Mouse (Mus musculus) kidney, postnatal 36 days (tissue): ENCODE measurements at regions not wholly inside any gene's neighbourhood (a gene's known extent, or its start where the extent isn't known, plus 50 kb on each side); places are given as distances from the start of the nearest gene placed in this dataset.

Experiments
- DNase-seq, 2 experiments: peaks; one replicate each; pipeline ENCODE4 v3.0.0; 2021 to 2022; ENCODE audit warnings: mixed read lengths in 2 of 2

DNA sequence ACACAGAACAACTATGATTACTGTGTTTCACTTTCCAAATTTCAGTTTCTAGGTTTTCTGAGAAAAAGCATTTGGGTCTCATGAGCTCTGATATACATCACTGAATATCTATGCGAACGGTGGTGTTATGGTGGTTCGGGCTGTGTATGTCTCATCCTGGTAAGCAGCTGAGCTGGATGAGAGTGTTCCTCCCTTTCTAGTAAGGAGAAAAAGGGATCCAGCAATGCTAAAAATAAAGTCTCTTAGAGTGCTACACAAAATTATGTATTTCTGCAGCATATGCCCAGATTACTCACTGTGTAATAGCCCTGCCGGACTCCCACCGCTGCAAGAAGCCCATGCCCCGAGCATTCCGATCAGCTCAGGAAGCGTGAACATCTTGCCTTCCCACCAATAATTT, 173.4 kb upstream of the Ppargc1a start:
- DNase-seq: no peak

DNA sequence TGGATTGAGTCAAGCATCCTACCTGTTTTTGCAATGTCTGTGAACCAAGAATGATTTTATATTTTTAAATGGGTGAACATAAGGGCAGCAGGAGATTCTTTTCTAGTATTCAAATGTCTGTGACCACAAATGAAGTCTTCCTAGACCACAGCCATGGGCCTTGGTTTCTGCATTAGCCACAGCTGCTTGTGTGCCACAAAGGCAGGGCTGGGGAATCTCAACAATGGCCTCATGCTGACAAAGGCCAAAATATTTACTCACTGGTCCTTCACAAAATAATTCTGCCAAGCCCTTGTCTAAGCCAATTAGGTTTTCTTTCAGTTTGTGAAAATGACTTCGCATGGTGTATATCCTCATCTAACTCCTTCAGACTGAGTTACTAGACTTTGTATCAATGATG, 162.7 kb upstream of the Ppargc1a start:
- no peak for DNase-seq

DNA sequence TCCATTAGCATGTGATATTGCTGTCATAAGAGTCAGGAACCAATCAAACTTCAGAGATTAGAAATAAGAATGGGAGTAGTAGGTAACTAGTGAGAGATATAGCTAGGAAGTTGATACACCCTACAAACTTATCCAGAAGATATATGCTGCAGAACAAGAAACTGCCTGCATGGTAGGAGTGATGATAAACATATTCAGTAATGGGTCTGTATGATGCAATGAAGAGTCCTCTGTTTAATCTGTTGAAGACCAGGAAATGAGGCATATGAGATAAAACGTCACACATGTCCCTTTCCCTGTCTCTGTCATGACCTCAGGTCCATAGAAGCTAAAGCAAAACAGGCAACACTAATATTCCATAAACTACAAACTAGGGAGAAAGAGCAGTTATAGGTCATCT, 162.2 kb upstream of the Ppargc1a start:
- DNase-seq: no peak

- no peak for DNase-seq
These were observed 159.2 kb upstream of the Ppargc1a start for GRCm38 (mm10) chr5:51726762-51727161.

- no peak for DNase-seq
These were observed 151.4 kb upstream of the Ppargc1a start for GRCm38 (mm10) chr5:51718911-51719310.

DNA sequence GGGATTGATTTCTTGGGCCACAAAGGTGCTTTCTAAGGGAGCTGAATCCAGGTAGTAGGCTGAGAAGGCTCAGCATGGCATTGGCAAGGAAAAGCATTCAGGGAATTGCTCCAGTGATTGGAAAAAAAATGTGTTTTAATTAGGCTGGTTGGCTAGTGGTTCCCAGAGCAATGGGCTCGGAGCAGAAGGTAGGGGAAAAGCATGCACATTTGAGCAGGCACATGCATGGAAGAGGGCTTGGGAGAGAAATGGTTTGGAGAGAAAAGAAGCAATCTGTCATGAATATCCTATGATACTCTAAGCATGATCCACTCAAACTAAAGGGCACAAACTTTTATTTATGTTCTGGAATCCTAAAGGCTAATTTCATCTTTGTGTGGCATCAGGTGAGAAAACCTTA, 150.9 kb upstream of the Ppargc1a start:
- no peak for DNase-seq

GRCm38 (mm10) chr5:51711860-51712560, 144.5 kb upstream of the Ppargc1a start:
- DNase-seq: no peak

DNA sequence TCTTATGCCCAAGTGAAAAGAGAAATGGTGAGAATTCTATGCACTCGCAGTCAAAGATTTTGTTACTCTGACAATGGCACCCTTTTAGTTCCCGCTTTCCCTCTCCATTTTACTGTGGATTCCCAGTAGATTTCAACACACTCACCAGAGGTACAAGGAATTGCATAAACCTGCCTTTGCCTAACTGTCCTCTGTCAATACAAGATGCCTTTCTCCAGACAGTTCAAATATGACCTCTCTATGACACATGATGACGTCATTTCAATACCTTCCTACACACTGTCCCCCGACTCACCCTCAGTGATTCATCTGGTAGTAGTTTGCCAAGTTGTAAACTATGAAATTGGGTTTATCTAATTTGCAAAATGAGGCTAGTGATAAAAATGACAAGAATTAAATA, 143.1 kb upstream of the Ppargc1a start:
- no peak for DNase-seq

GRCm38 (mm10) chr5:51709447-51709991, 142.0 kb upstream of the Ppargc1a start:
- no peak for DNase-seq

GRCm38 (mm10) chr5:51679884-51680283, 112.4 kb upstream of the Ppargc1a start:
- peak in 1 of 2 experiments; percentile 4 for DNase-seq

DNA sequence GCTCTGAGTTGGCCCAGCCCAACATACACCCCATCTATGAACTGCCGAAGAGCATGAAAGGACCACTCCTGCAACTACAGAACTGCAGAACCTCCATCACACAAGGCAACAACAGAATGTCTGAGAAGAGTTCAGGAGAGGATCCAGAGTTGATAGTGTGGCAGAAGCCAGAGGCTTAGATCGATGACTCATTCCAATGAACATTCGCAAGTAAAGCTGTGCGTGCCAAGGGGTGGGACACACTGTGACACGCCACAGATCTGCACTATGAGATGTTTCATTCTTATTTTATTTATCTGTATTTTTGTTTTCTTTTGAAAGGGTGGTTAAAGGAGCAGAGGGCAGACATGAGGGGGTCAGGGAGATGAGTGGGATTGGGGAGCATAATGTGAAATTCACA, 103.7 kb upstream of the Ppargc1a start:
- DNase-seq: no peak

DNA sequence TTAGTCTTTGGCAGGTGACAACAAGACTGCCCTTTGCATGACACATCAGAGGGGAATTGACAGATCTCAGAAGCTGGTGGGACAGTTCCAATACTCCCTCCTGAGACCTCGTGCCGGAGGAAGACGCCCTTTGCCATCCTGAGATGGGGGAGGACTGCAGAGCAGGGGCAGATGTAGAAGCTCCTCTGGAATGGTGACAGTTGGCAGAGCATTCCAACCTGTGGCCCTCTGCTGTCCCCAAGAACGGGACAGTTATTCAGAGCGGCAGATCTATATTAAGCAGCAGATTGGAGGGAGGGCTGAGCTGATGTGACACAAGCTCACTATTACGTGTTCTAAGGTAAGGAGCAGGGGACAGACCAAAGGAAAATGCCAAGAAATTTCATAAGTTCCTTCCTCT, 97.7 kb upstream of the Ppargc1a start:
- DNase-seq: no peak

DNA sequence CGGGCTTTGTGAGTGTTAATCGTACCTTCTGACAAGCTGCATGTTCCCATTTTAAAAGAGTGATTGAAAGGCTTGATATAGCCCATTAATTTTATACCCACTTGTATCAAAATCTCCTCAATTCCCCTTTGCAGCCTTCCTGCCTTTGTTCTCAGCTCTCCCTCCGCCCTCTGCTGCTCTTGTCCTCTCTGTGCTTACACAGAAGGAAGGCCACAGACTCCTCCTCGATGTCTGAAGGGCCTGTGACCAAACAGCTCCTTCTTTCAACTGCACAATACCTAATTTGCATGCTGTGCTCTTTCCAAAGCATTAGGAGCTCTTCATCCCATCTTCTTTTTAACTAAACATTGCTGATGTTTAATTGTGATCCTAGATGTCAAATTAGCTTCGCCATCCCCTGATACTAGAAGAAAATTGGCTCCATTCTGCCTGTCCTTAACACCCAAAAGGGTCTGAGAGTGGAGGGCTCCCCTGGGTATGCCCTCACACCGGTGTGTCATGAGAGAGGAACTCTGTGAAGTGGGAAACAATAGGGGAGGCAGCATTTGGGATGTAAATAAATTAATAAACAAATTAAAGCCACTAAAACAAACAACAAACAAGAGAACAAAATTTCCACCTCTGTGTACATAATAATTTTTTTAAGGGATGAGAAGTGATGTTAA, 90.8 kb upstream of the Ppargc1a start:
- no peak for DNase-seq

- DNase-seq: no peak
These were observed 86.0 kb upstream of the Ppargc1a start for GRCm38 (mm10) chr5:51653507-51653906.

- DNase-seq: no peak
These were observed 56.9 kb upstream of the Ppargc1a start for GRCm38 (mm10) chr5:51624400-51624799.
